Mouse (Mus musculus) midbrain, embryonic 14.5 days (tissue): Measurements from ENCODE around the gene Snrnp27. TPM values are rescaled to one million over a fixed set of nuclear protein-coding genes. Genes with fewer than 3 reads are reported as not detected.

ENCODE experiments used
- ATAC-seq: fragments of 200-750 bp; cut with Nextera tagmentation; 2 replicates; pipeline ENCODE4 v1.8.0; 2017; ENCODE audit warnings: moderate number of reproducible peaks, moderate library complexity; ENCODE audit not compliant: low FRiP score, low TSS enrichment
- DNase-seq: peaks from one replicate; pipeline ENCODE4 v3.0.0-alpha.2; 2015
- H3K27ac ChIP-seq: fragments of 300-500 bp; sonication (generic); replicated peaks from 2 replicates; pipeline ENCODE4 v1.5.1; 2014; ENCODE audit warnings: mild to moderate bottlenecking, low read depth, low read length, moderate library complexity
- H3K27me3 ChIP-seq: fragments of 300-500 bp; sonication (generic); 2 replicates; pipeline ENCODE4 v1.6.1; 2014; ENCODE audit warnings: low read length, control low read depth, mixed read lengths; ENCODE audit not compliant: control insufficient read depth, insufficient read depth
- H3K36me3 ChIP-seq: fragments of 300-500 bp; sonication (generic); 2 replicates; pipeline ENCODE4 v1.6.1; 2014; ENCODE audit warnings: low read length, control low read depth; ENCODE audit not compliant: control insufficient read depth, insufficient read depth
- H3K4me1 ChIP-seq: fragments of 300-500 bp; sonication (generic); 2 replicates; pipeline ENCODE4 v1.6.1; 2014; ENCODE audit warnings: mild to moderate bottlenecking, antibody characterized with exemption, low read length, control low read depth; ENCODE audit not compliant: control insufficient read depth, insufficient read depth
- H3K4me2 ChIP-seq: fragments of 300-500 bp; sonication (generic); 2 replicates; pipeline ENCODE4 v1.6.1; 2014; ENCODE audit warnings: mild to moderate bottlenecking, low read length, moderate library complexity
- H3K4me3 ChIP-seq: fragments of 300-500 bp; sonication (generic); replicated peaks from 2 replicates; pipeline ENCODE4 v1.5.1; 2014; ENCODE audit warnings: low read depth, low read length
- H3K9ac ChIP-seq: fragments of 300-500 bp; sonication (generic); replicated peaks from 2 replicates; pipeline ENCODE4 v1.6.1; 2014; ENCODE audit warnings: mild to moderate bottlenecking, low read length, moderate library complexity
- H3K9me3 ChIP-seq: fragments of 300-500 bp; sonication (generic); 2 replicates; pipeline ENCODE4 v1.6.1; 2016; ENCODE audit warnings: low read length, control low read depth, mixed read lengths; ENCODE audit not compliant: control insufficient read depth
- WGBS: fragments of 180-500 bp; shearing (Covaris S2); extraction: QIAGEN DNeasy Blood & Tissue Kit; methylation state at CpG from one replicate; pipeline ENCODE4 v1.1.7; 2014; 5-methylcytosine and 5-hydroxymethylcytosine counted together
- polyA plus RNA-seq: library from polyadenylated mRNA; unstranded; fragments of >200 nt; fragmentation: Nextera tagmentation; extraction: Ambion mirVana; gene quantifications from 2 replicates; pipeline ENCODE4 v1.2.1, GENCODE M21; 2014

Snrnp27 gene
- polyA plus RNA-seq, 1 experiment from 2014 or later, result 105 TPM

DNA sequence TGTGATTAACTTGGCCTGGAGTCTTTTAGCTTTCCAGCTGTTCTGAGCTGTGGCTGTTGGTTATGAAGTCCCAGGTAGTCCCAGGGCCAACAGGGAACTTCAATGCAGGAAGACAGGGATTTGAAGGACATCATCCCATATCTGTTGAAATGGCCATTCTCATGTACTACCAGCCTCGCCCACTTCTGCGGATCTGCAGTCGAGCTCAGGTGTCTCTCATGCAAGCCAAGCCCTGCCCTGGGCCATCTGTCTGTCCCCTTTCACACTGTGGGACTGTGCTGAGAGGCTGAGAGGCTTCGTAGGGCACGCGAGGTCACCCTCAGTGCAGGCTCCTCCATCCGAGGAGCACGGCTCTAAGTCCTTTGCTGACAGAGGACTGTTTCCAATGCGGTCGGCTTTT is 11.9 kb upstream of the Snrnp27 start:
- H3K4me1 ChIP-seq, result no peaks in the 10 kb centered on the region
- H3K9ac ChIP-seq, result no peak overlapping the region
- no peak overlapping the region for H3K4me2 ChIP-seq
- DNase-seq (no peak), ATAC-seq (no peak)
- no peaks in the 10 kb centered on the region for H3K27me3 ChIP-seq
- H3K9me3 ChIP-seq, result no peaks in the 10 kb centered on the region
- WGBS, result 90% methylated on average over 10 of the region's 10 CpGs
- no peak overlapping the region for H3K4me3 ChIP-seq
- H3K27ac ChIP-seq, result no peak overlapping the region
- peaks cover 92% of the 10 kb centered on the region for H3K36me3 ChIP-seq

DNA sequence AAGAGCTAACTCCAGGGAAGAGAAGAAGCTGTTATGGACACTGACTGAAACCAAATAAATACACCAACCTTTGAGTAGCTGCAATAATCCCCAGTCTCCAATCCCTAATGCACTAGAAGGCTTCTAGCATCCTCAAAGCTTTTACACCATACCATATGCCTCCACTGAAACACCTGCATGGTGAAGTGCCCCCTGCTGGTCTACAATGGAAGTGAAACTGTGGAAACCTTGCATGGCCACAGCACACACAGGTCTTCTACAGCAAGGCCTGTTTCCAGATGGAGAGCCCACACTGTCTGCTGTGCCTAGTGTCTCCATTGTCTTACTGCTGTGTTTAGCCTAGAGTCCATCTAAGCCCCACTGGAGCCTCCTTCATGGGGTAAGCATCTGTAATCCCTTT is 10.1 kb upstream of the Snrnp27 start:
- Histone ChIP-seq H3K27me3 (no peaks in the 10 kb centered on the region), H3K4me3 (no peak overlapping the region), H3K9ac (no peak overlapping the region), H3K4me1 (no peaks in the 10 kb centered on the region), H3K27ac (no peak overlapping the region), H3K9me3 (no peaks in the 10 kb centered on the region), H3K36me3 (peaks cover 91% of the 10 kb centered on the region), H3K4me2 (no peak overlapping the region)
- DNase-seq (peak; percentile 71), ATAC-seq (no peak)

DNA sequence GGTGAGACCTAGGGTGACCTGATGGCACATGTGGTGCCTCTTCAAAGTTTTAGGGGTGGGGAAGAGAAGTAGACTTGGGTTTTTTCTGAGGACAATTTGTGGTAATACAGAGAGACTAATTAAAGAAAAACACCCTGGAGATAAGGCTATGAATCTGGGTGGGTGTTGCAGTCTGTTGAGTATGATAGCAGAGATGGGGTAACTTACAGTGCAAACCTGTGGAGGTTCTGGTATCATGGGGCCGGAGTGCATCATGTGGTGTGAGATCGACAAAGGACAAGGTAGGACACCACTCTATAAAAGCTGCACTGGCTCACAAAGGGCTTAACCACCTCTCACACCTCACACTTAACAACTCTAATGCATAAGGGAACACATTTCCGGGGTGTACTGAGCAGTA is 5.3 kb upstream of the Snrnp27 start:
- WGBS, result 94% methylated on average over 3 of the region's 3 CpGs
- H3K4me1 ChIP-seq, result 0 out of 2 replicates have a peak, but pooled peaks cover 1% of the 10 kb centered on the region
- H3K36me3 ChIP-seq, result peaks cover 61% of the 10 kb centered on the region
- ATAC-seq (no peak), DNase-seq (no peak)
- H3K9ac ChIP-seq, result no peak overlapping the region
- H3K9me3 ChIP-seq, result no peaks in the 10 kb centered on the region
- H3K4me3 ChIP-seq, result no peak overlapping the region
- H3K27me3 ChIP-seq, result no peaks in the 10 kb centered on the region
- no peak overlapping the region for H3K27ac ChIP-seq
- H3K4me2 ChIP-seq, result no peak overlapping the region

DNA sequence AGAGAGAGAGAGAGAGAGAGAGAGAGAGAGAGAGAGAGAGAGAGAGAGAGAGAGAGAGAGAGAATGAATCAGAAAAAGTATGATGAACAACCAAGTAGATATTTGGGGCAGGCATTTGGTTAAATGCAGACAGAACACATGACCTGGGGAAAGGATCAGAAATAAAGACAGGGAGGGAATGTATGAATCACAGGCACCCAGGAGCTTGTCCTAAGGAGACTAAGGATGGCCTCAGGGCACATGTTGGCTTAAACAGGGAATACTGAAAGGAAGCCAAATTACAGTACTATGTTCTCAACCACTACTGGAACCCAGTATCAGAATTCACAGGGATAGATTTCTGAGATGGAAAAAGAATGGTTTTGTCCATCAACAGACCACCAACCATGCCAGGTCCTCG is 2.6 kb upstream of the Snrnp27 start:
- H3K9ac ChIP-seq, result no peak overlapping the region
- peaks cover 47% of the 10 kb centered on the region for H3K36me3 ChIP-seq
- DNase-seq, result no peak
- no peaks in the 10 kb centered on the region for H3K9me3 ChIP-seq
- no peak overlapping the region for H3K27ac ChIP-seq
- H3K4me2 ChIP-seq, result no peak overlapping the region
- 79% methylated on average over 1 of the region's 1 CpGs for WGBS
- no peak for ATAC-seq
- H3K27me3 ChIP-seq, result no peaks in the 10 kb centered on the region
- no peak overlapping the region for H3K4me3 ChIP-seq
- H3K4me1 ChIP-seq, result peaks cover 11% of the 10 kb centered on the region

DNA sequence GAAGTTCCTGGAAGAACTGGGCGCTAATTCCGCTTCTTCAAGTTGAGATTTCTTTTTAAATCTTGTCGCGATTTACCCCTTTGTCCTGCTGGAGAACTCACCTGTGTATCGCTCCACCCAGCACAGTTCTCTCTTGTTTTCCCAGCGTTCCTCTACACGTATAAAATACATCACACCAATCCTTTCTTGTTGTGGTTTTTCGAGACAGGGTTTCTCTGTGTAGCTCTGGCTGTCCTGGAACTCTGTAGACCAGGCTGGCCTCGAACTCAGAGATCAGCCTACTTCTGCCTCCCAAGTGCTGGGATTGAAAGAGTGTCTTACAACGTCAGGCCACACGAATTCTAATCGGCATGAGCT is 311 bp upstream of the Snrnp27 start:
- peak overlapping the region; percentile 66 for H3K27ac ChIP-seq
- ATAC-seq, result no peak
- 40% methylated on average over 12 of the region's 12 CpGs for WGBS

DNA sequence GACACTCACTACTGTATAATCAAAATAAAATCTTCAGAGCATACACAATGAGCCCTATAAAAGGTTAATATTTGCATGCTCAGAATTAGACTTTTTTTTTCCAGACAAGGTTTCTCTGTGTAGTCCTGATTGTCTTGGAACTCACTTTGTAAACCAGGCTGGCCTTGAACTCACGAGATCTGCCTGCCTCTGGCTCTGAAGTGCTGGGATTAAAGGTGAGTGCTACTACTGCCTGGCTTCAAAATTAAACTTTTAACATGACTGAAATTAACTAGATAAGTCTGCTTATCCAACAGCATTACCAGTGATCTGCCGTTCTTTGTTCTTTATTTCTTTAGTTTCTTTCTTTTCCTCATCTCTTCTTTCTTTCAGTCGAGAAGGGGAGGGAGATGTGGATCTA is 3.0 kb downstream of the Snrnp27 start:
- Histone ChIP-seq H3K4me2 (no peak overlapping the region), H3K36me3 (peaks cover 63% of the 10 kb centered on the region), H3K27me3 (no peaks in the 10 kb centered on the region), H3K4me1 (peaks cover 11% of the 10 kb centered on the region), H3K27ac (no peak overlapping the region), H3K4me3 (no peak overlapping the region), H3K9me3 (no peaks in the 10 kb centered on the region), H3K9ac (no peak overlapping the region)
- 94% methylated on average over 3 of the region's 3 CpGs for WGBS
- ATAC-seq (no peak), DNase-seq (no peak)

More for the DNA sequence above, 311 bp upstream of the Snrnp27 start:
- Histone ChIP-seq H3K4me2 (peak overlapping the region; percentile 87), H3K27me3 (no peaks in the 10 kb centered on the region), H3K4me1 (peaks cover 11% of the 10 kb centered on the region), H3K36me3 (peaks cover 48% of the 10 kb centered on the region), H3K9ac (peak overlapping the region; percentile 83), H3K9me3 (no peaks in the 10 kb centered on the region), H3K4me3 (peak overlapping the region; percentile 86)
- no peak for DNase-seq

DNA sequence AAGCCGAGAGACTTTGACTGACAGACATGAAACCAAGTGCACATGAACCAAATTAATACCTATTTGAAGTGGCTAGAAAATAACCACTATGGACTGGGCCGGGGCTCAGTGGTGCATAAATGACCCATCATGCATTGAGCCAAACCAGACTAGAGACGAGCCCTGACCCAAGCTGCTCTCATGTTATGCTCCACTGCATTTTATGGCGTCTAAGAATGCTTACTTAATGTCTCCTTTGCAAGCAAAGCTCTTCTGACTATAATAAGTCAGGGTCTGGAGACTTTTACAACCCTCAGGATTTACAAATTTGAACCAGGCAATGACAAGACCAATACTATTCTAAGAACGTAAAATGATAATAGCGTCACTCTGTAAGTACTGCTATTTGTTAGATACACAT is 6.0 kb downstream of the Snrnp27 start:
- no peak overlapping the region for H3K9ac ChIP-seq
- H3K4me3 ChIP-seq, result no peak overlapping the region
- no peak overlapping the region for H3K27ac ChIP-seq
- no peak overlapping the region for H3K4me2 ChIP-seq
- WGBS, result 83% methylated on average over 6 of the region's 6 CpGs
- no peaks in the 10 kb centered on the region for H3K9me3 ChIP-seq
- ATAC-seq (no peak), DNase-seq (no peak)
- peaks cover 90% of the 10 kb centered on the region for H3K36me3 ChIP-seq
- H3K27me3 ChIP-seq, result no peaks in the 10 kb centered on the region
- H3K4me1 ChIP-seq, result peaks cover 2% of the 10 kb centered on the region; the same call in 1 of the 2 replicates

DNA sequence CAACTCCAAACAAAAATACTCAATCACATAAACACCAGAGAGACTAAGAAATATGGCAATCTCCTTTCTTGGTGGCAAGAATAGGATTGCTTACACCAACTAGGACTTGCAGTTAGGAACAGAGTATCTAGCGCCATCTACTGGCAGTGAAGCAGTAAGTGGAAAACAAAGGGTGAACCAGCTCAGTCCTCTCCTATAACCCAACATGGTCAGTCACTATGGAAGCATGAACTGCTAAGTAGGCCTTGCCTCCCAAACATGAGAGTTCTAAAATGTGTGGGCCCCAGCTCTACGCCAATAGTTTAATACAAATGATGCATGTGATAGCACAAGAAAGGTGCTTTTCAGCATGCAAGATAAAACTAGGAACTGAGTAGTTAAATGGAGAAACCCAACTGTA is 13.4 kb downstream of the Snrnp27 start:
- no peaks in the 10 kb centered on the region for H3K27me3 ChIP-seq
- H3K27ac ChIP-seq, result 0 out of 2 replicates have a peak overlapping the region, but pooled peaks have one; percentile 26
- WGBS, result 16% methylated on average over 2 of the region's 2 CpGs

DNA sequence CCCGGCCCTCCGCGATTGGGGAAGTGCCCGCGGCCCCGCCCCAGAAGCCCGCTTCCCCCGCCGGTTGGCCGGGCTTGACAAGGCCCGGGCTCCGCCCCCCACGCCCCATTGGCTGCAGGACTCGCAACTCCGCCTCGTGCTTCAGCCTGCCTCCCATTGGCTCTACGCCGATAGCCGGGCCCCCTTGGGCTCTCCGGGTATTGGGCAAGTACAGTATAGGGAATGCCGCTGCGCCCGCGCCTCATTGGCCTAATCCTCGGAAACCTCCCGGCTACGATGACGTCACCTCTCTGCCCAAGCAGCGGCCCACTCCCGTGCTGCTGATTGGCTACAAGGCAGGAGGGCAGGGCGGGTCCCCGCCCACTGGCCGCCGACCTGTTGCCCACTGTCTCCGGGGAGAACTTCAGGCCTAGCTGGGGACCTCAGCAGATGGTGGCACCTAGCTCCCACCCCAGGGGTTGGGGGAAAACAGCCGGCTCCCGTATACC is 15.0 kb downstream of the Snrnp27 start:
- peak; percentile 100 for ATAC-seq
- Histone ChIP-seq H3K4me2 (peak overlapping the region; percentile 63), H3K4me3 (peak overlapping the region; percentile 97), H3K9me3 (no peaks in the 10 kb centered on the region), H3K36me3 (peaks cover 33% of the 10 kb centered on the region), H3K27me3 (no peaks in the 10 kb centered on the region), H3K27ac (peak overlapping the region; percentile 74), H3K4me1 (peaks cover 18% of the 10 kb centered on the region; the same call in 1 of the 2 replicates), H3K9ac (peak overlapping the region; percentile 38; the same call in 1 of the 2 replicates)
- WGBS, result under 1% methylated on average over 37 of the region's 37 CpGs
- peak; percentile 100 for DNase-seq

More for the DNA sequence above, 13.4 kb downstream of the Snrnp27 start:
- Histone ChIP-seq H3K9me3 (no peaks in the 10 kb centered on the region), H3K4me2 (no peak overlapping the region), H3K36me3 (peaks cover 41% of the 10 kb centered on the region), H3K4me1 (peaks cover 18% of the 10 kb centered on the region; the same call in 1 of the 2 replicates), H3K9ac (no peak overlapping the region), H3K4me3 (no peak overlapping the region)
- peak; percentile 93 for DNase-seq
- ATAC-seq, result no peak
